Mouse (Mus musculus) embryonic facial prominence, embryonic 15.5 days (tissue): ENCODE results near the gene Ech1. TPM values are rescaled to one million over a fixed set of nuclear protein-coding genes. Genes with fewer than 3 reads are reported as not detected.

Experiments used
- ATAC-seq: fragments of 200-750 bp; cut with Nextera tagmentation; 2 replicates; pipeline ENCODE4 v1.8.0; 2017; ENCODE audit warnings: low read depth, moderate TSS enrichment; ENCODE audit not compliant: insufficient number of reproducible peaks, low FRiP score, low TSS enrichment
- H3K27ac ChIP-seq: fragments of 300-500 bp; sonication (generic); replicated peaks from 2 replicates; pipeline ENCODE4 v1.5.1; 2015; ENCODE audit warnings: mild to moderate bottlenecking, inconsistent platforms
- H3K27me3 ChIP-seq: fragments of 300-500 bp; sonication (generic); 2 replicates; pipeline ENCODE4 v1.6.1; 2015; ENCODE audit warnings: inconsistent platforms
- H3K36me3 ChIP-seq: fragments of 300-500 bp; sonication (generic); 2 replicates; pipeline ENCODE4 v1.6.1; 2015; ENCODE audit warnings: mild to moderate bottlenecking, inconsistent platforms
- H3K4me1 ChIP-seq: fragments of 300-500 bp; sonication (generic); 2 replicates; pipeline ENCODE4 v1.6.1; 2015; ENCODE audit warnings: inconsistent platforms
- H3K4me2 ChIP-seq: fragments of 300-500 bp; sonication (generic); replicated peaks from 2 replicates; pipeline ENCODE4 v1.6.1; 2015; ENCODE audit warnings: mild to moderate bottlenecking, inconsistent platforms
- H3K4me3 ChIP-seq: fragments of 300-500 bp; sonication (generic); replicated peaks from 2 replicates; pipeline ENCODE4 v1.5.1; 2015; ENCODE audit warnings: mild to moderate bottlenecking, inconsistent platforms
- H3K9ac ChIP-seq: fragments of 300-500 bp; sonication (generic); 2 replicates; pipeline ENCODE4 v1.6.1; 2015; ENCODE audit warnings: inconsistent platforms
- H3K9me3 ChIP-seq: fragments of 300-500 bp; sonication (generic); replicated peaks from 2 replicates; pipeline ENCODE4 v1.6.1; 2016; ENCODE audit warnings: inconsistent platforms
- WGBS: fragments of 180-500 bp; shearing (Covaris S2); methylation state at CpG from one replicate; pipeline ENCODE4 v1.1.7; 2015; 5-methylcytosine and 5-hydroxymethylcytosine counted together
- polyA plus RNA-seq: library from polyadenylated mRNA; unstranded; fragments of >200 nt; fragmentation: Nextera tagmentation; extraction: Ambion mirVana; gene quantifications from 2 replicates; pipeline ENCODE4 v1.2.1, GENCODE M21; 2015

Gene Ech1
- polyA plus RNA-seq, 1 experiment from 2014 or later = 231 TPM

DNA sequence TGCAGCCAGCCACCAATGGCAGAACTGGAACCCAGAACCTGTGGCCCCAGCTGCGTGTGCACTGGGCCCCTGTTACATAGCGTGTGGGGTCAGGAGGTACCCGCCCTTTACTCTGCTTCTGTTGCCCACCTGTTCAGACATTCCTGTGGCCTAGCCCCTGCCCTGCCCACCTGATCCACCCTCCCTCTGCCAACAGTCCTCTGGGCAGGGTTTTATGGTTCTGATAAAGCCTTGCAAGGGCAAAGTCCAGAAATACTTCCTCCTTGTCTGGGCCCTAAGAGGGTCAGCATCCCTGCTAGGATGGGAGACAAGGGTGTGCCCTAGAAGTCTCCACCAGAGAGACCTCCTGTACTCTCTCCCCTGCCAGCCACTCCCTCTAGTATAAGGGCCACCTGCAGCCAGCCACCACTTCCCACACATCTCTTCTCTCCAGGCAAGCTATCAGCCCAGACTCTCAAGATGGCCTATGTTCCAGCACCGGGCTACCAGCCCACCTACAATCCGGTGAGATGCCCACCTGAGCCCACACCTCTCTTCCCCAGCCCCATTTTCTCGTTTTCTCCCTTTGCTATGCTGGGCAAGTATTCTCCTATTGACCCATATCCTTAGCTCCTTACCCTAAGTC lies 8.8 kb downstream of the Ech1 start, which contains the start of gene Lgals4:
Lgals4 (plus strand) TSS at position 132 of the 625 bp plus-strand sequence.
- ATAC-seq = no peak

DNA sequence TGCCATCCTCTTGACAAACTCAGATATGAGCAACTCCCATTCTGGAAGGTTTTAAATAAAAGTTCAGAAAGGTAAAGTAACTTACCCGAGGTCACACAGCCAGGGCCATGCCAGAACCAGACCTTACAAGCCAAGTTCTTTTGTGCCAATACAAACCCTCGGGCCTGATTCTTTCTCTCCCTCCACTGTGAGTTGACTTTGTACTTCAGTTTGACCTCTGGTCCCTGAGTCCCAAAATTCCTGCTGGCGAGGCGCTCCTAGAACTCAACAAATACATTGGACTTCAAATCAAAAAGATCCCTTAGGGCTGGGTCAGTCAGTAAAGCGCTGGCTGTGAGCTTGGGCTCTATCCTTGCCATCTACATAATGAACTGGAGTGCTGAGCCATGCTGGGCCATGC lies 11.9 kb downstream of the Ech1 start:
- Histone ChIP-seq H3K27me3 (no peaks in the 10 kb centered on the region), H3K27ac (no peak overlapping the region), H3K36me3 (peaks cover 3% of the 10 kb centered on the region), H3K4me2 (no peak overlapping the region), H3K9ac (no peak overlapping the region), H3K9me3 (no peaks in the 10 kb centered on the region), H3K4me3 (no peak overlapping the region), H3K4me1 (0 out of 2 replicates have a peak, but pooled peaks cover 5% of the 10 kb centered on the region)
- 80% methylated on average over 5 of the region's 5 CpGs for WGBS
- ATAC-seq = no peak

More for the DNA sequence above, 8.8 kb downstream of the Ech1 start, which contains the start of gene Lgals4:
- H3K36me3 ChIP-seq = peaks cover 30% of the 10 kb centered on the region
- H3K9ac ChIP-seq = no peak within 1 kb of the TSS
- no peaks in the 10 kb centered on the region for H3K9me3 ChIP-seq
- 77% methylated on average over 6 of the region's 6 CpGs for WGBS
- no peaks in the 10 kb centered on the region for H3K27me3 ChIP-seq
- H3K4me1 ChIP-seq = 0 out of 2 replicates have a peak, but pooled peaks cover 5% of the 10 kb centered on the region
- H3K4me2 ChIP-seq = no peak within 1 kb of the TSS
- H3K27ac ChIP-seq = no peak within 1 kb of the TSS
- no peak within 1 kb of the TSS for H3K4me3 ChIP-seq

GRCm38 (mm10) chr7:28838331-28838730 lies 13.3 kb downstream of the Ech1 start:
- Histone ChIP-seq H3K27ac (no peak overlapping the region; the same call in 1 of the 2 replicates), H3K9me3 (no peaks in the 10 kb centered on the region), H3K36me3 (no peaks in the 10 kb centered on the region), H3K4me2 (no peak overlapping the region), H3K4me3 (no peak overlapping the region), H3K27me3 (no peaks in the 10 kb centered on the region), H3K9ac (no peak overlapping the region), H3K4me1 (0 out of 2 replicates have a peak, but pooled peaks cover 5% of the 10 kb centered on the region)
- 70% methylated on average over 9 of the region's 9 CpGs for WGBS
- no peak for ATAC-seq

DNA sequence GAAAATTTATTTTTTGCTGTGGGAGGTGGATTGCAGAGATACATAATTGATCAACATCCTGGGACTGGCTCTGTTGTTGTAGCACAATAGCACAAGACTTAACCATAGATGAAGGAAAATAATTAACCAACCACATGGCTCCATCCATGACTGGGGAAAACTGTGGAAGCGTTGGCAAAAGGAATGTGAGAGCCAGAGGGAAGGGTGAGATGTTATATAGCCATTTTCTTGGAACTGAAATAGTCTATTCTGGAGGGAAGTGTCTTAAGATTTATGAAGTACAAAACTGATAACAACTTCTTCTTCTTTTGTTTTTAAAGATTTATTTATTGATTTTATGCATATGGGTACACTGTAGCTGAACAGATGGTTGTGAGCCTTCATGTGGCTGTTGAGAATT lies 22.3 kb downstream of the Ech1 start:
- ATAC-seq = no peak
- WGBS = 73% methylated on average over 1 of the region's 1 CpGs
- H3K4me3 ChIP-seq = no peak overlapping the region
- H3K4me1 ChIP-seq = peaks cover 14% of the 10 kb centered on the region
- H3K36me3 ChIP-seq = no peaks in the 10 kb centered on the region
- H3K9me3 ChIP-seq = no peaks in the 10 kb centered on the region
- H3K27me3 ChIP-seq = no peaks in the 10 kb centered on the region
- H3K9ac ChIP-seq = no peak overlapping the region
- H3K4me2 ChIP-seq = no peak overlapping the region
- H3K27ac ChIP-seq = no peak overlapping the region

- no peak overlapping the region for H3K4me3 ChIP-seq
- H3K36me3 ChIP-seq = no peaks in the 10 kb centered on the region
- no peaks in the 10 kb centered on the region for H3K9me3 ChIP-seq
- H3K4me1 ChIP-seq = peaks cover 14% of the 10 kb centered on the region
- WGBS = 29% methylated on average over 1 of the region's 1 CpGs
- H3K27me3 ChIP-seq = no peaks in the 10 kb centered on the region
- ATAC-seq = peak; percentile 82
- no peak overlapping the region for H3K9ac ChIP-seq
- H3K27ac ChIP-seq = peak overlapping the region; percentile 80
- H3K4me2 ChIP-seq = no peak overlapping the region
Measured at GRCm38 (mm10) chr7:28849700-28850236, 24.8 kb downstream of the Ech1 start.

GRCm38 (mm10) chr7:28850642-28851041 lies 25.6 kb downstream of the Ech1 start:
- Histone ChIP-seq H3K4me3 (no peak overlapping the region), H3K27ac (peak overlapping the region; percentile 80; the same call in 1 of the 2 replicates), H3K9ac (no peak overlapping the region), H3K4me2 (no peak overlapping the region), H3K27me3 (no peaks in the 10 kb centered on the region), H3K9me3 (no peaks in the 10 kb centered on the region), H3K4me1 (peaks cover 14% of the 10 kb centered on the region), H3K36me3 (no peaks in the 10 kb centered on the region)
- WGBS = 76% methylated on average over 4 of the region's 4 CpGs
- ATAC-seq = no peak

GRCm38 (mm10) chr7:28859953-28860352 lies 34.9 kb downstream of the Ech1 start:
- Histone ChIP-seq H3K36me3 (no peaks in the 10 kb centered on the region), H3K9ac (no peak overlapping the region), H3K27ac (no peak overlapping the region), H3K4me3 (no peak overlapping the region), H3K27me3 (no peaks in the 10 kb centered on the region), H3K9me3 (no peaks in the 10 kb centered on the region), H3K4me1 (peaks cover 21% of the 10 kb centered on the region), H3K4me2 (no peak overlapping the region)
- 88% methylated on average over 2 of the region's 2 CpGs for WGBS
- no peak for ATAC-seq

DNA sequence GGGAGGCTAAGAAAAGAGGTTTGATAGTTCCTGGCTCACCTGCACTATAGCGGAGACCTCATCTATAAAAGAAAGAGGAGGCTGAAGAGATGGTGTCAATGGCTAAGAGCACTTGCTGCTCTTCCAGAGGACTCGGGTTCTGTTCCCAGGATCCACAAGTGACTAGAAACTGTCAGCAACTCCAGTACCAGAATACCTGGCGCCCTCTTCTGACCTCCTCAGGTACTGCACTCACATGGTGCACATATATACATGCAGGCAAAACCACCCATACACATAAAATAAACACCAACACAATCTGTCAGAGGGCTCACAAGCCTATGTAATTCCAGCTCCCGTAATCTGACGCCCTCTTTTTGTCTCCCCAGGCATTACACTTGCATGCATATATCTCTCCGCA lies 35.9 kb downstream of the Ech1 start:
- no peak for ATAC-seq
- H3K9me3 ChIP-seq = no peaks in the 10 kb centered on the region
- H3K9ac ChIP-seq = no peak overlapping the region
- H3K36me3 ChIP-seq = no peaks in the 10 kb centered on the region
- H3K27me3 ChIP-seq = no peaks in the 10 kb centered on the region
- H3K4me1 ChIP-seq = peaks cover 26% of the 10 kb centered on the region
- H3K4me2 ChIP-seq = no peak overlapping the region
- no peak overlapping the region for H3K27ac ChIP-seq
- H3K4me3 ChIP-seq = no peak overlapping the region
- WGBS = 90% methylated on average over 6 of the region's 6 CpGs

DNA sequence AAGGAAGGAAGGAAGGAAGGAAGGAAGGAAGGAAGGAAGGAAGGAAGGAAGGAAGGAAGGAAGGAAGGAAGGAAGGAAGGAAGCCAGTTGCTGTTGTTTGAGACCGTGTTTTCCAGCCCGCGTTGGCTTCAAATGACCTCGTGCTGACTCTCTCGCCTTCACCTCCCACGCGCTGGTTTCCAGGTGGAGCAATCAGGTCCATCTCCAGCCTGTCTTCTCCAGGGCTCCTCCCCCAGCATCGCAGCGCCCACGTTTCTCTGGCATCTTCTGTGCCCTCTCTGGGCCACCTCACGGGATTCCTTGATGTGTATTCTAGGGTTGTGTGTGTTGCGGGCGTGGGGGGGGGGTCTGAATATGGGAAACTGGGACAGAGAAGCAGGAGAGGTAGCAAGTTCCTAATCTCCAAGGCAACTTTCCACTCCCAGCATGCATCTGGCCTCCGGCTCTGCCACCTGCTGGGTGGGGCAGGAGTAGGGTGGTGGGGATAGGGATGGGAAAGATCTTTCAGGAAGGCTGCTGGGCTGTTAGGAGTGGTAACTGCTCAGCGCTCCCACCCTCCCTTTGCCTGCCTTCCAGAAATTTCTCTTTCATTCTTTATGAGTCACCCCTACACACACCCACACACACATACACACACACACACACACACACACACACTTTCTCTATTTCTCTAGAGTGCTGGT lies 37.9 kb downstream of the Ech1 start:
- 68% methylated on average over 15 of the region's 15 CpGs for WGBS
- Histone ChIP-seq H3K27me3 (no peaks in the 10 kb centered on the region), H3K36me3 (no peaks in the 10 kb centered on the region), H3K4me2 (peak overlapping the region; percentile 51; the same call in 1 of the 2 replicates), H3K4me1 (peaks cover 42% of the 10 kb centered on the region), H3K4me3 (no peak overlapping the region), H3K27ac (peak overlapping the region; percentile 83), H3K9ac (no peak overlapping the region), H3K9me3 (no peaks in the 10 kb centered on the region)
- no peak for ATAC-seq

GRCm38 (mm10) chr7:28863540-28863939 lies 38.5 kb downstream of the Ech1 start, which contains the start of gene Lgals7:
Gene Lgals7 (plus strand): TSS chr7:28863853.
- no peaks in the 10 kb centered on the region for H3K36me3 ChIP-seq
- H3K4me2 ChIP-seq = peak within 1 kb of the TSS; percentile 51
- peak within 1 kb of the TSS; percentile 35 for H3K4me3 ChIP-seq
- WGBS = 61% methylated on average over 6 of the region's 6 CpGs
- no peaks in the 10 kb centered on the region for H3K27me3 ChIP-seq
- H3K4me1 ChIP-seq = peaks cover 42% of the 10 kb centered on the region
- ATAC-seq = no peak
- H3K9me3 ChIP-seq = no peaks in the 10 kb centered on the region
- H3K27ac ChIP-seq = peak within 1 kb of the TSS; percentile 83
- peak within 1 kb of the TSS; percentile 18; the same call in 1 of the 2 replicates for H3K9ac ChIP-seq

DNA sequence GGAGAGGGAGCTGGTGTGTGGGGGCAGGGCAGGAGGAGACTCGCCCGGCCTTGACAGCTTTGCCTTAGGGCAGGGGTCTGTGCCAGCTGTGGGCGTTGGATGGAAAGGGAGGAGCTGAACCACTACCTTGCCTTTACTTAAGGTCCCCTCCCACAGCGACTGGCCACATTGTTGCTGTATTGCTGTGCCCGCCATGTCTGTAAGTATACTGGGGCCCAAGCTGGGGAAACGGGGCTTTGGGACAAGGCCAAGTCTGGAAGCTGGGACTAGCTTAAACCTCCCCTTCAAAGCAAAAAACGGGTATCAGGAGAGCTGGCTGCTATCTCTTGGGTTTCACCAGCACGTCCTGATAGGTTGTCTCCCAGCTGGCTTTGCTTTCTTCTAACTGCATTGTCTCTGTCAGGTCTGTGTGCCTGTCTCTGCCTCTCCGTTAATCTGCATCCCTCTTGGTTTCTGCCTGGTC lies 39.3 kb downstream of the Ech1 start:
- Histone ChIP-seq H3K9me3 (no peaks in the 10 kb centered on the region), H3K4me1 (peaks cover 42% of the 10 kb centered on the region), H3K4me3 (peak overlapping the region; percentile 35), H3K9ac (peak overlapping the region; percentile 18; the same call in 1 of the 2 replicates), H3K27ac (peak overlapping the region; percentile 83), H3K27me3 (no peaks in the 10 kb centered on the region), H3K4me2 (peak overlapping the region; percentile 51), H3K36me3 (no peaks in the 10 kb centered on the region)
- ATAC-seq = peak; percentile 30; the same call in 1 of the 2 replicates
- 25% methylated on average over 9 of the region's 9 CpGs for WGBS
